Mouse (Mus musculus) macrophage (primary cell): ENCODE data around the gene Gmip. TPM values are rescaled to one million over a fixed set of nuclear protein-coding genes. Genes with fewer than 3 reads are reported as not detected.

ENCODE experiments used
- H3K27ac ChIP-seq: fragments of 350-480 bp; formaldehyde crosslinking; 2 replicates; pipeline ENCODE4 v1.9.0; 2021
- H3K36me3 ChIP-seq: fragments of 350-480 bp; formaldehyde crosslinking; 2 replicates; pipeline ENCODE4 v1.9.0; 2021; ENCODE audit errors: inconsistent target
- H3K4me3 ChIP-seq: fragments of 350-480 bp; formaldehyde crosslinking; 2 replicates; pipeline ENCODE4 v1.9.0; 2021; ENCODE audit errors: inconsistent target
- H3K79me2 ChIP-seq: fragments of 350-480 bp; formaldehyde crosslinking; 2 replicates; pipeline ENCODE4 v1.9.0; 2021; ENCODE audit errors: inconsistent target
- WGBS: methylation state at CpG from one replicate; pipeline ENCODE4 v1.1.7; 2026; ENCODE audit warnings: inconsistent platforms; ENCODE audit not compliant: missing documents; 5-methylcytosine and 5-hydroxymethylcytosine counted together
- polyA plus RNA-seq: library from polyadenylated mRNA; stranded (reverse); fragments of 250-400 nt; gene quantifications from 3 replicates; pipeline ENCODE4 v1.2.4, GENCODE M21; 2018; ENCODE audit warnings: inconsistent platforms

Gmip gene
- polyA plus RNA-seq, 1 experiment from 2014 or later: 60.5 TPM

GRCm38 (mm10) chr8:69794096-69794495, 14.4 kb upstream of the Gmip start:
- H3K36me3 ChIP-seq: peaks cover 57% of the 10 kb centered on the region
- peaks cover 52% of the 10 kb centered on the region for H3K79me2 ChIP-seq
- WGBS: 100% methylated on average over 3 of the region's 3 CpGs
- no peak overlapping the region for H3K4me3 ChIP-seq
- H3K27ac ChIP-seq: no peak overlapping the region

GRCm38 (mm10) chr8:69794901-69795300, 13.6 kb upstream of the Gmip start:
- peaks cover 52% of the 10 kb centered on the region for H3K79me2 ChIP-seq
- WGBS: 100% methylated on average over 6 of the region's 6 CpGs
- no peak overlapping the region for H3K4me3 ChIP-seq
- no peak overlapping the region for H3K27ac ChIP-seq
- H3K36me3 ChIP-seq: peaks cover 66% of the 10 kb centered on the region

GRCm38 (mm10) chr8:69796721-69797345, 11.6 kb upstream of the Gmip start:
- WGBS: 94% methylated on average over 16 of the region's 16 CpGs
- no peak overlapping the region for H3K27ac ChIP-seq
- peaks cover 45% of the 10 kb centered on the region for H3K79me2 ChIP-seq
- no peak overlapping the region for H3K4me3 ChIP-seq
- H3K36me3 ChIP-seq: peaks cover 83% of the 10 kb centered on the region

- Histone ChIP-seq H3K27ac (no peak overlapping the region), H3K36me3 (peaks cover 92% of the 10 kb centered on the region), H3K79me2 (peaks cover 36% of the 10 kb centered on the region), H3K4me3 (no peak overlapping the region)
- WGBS: 95% methylated on average over 10 of the region's 10 CpGs
These were observed 10.8 kb upstream of the Gmip start for GRCm38 (mm10) chr8:69797661-69798060.

- H3K27ac ChIP-seq: no peak overlapping the region
- no peak overlapping the region for H3K4me3 ChIP-seq
- H3K79me2 ChIP-seq: peaks cover 20% of the 10 kb centered on the region
- 95% methylated on average over 7 of the region's 8 CpGs for WGBS
- H3K36me3 ChIP-seq: peaks cover 98% of the 10 kb centered on the region
These were observed 9.2 kb upstream of the Gmip start for GRCm38 (mm10) chr8:69799261-69799660.

- Histone ChIP-seq H3K79me2 (peaks cover 13% of the 10 kb centered on the region; the same call in 1 of the 2 replicates), H3K36me3 (peaks cover 97% of the 10 kb centered on the region), H3K4me3 (no peak overlapping the region), H3K27ac (no peak overlapping the region)
- WGBS: 94% methylated on average over 5 of the region's 5 CpGs
These were observed 8.5 kb upstream of the Gmip start for GRCm38 (mm10) chr8:69799946-69800345.

- no peak overlapping the region for H3K27ac ChIP-seq
- H3K4me3 ChIP-seq: no peak overlapping the region
- 90% methylated on average over 4 of the region's 4 CpGs for WGBS
- H3K36me3 ChIP-seq: peaks cover 95% of the 10 kb centered on the region
- H3K79me2 ChIP-seq: no peaks in the 10 kb centered on the region
These were observed 6.7 kb upstream of the Gmip start for GRCm38 (mm10) chr8:69801796-69802195.

- H3K4me3 ChIP-seq: no peak overlapping the region
- H3K79me2 ChIP-seq: no peaks in the 10 kb centered on the region
- peaks cover 94% of the 10 kb centered on the region for H3K36me3 ChIP-seq
- H3K27ac ChIP-seq: no peak overlapping the region
These were observed 6.3 kb upstream of the Gmip start for GRCm38 (mm10) chr8:69802216-69802615.

- H3K79me2 ChIP-seq: no peaks in the 10 kb centered on the region
- H3K27ac ChIP-seq: no peak overlapping the region
- peaks cover 88% of the 10 kb centered on the region for H3K36me3 ChIP-seq
- no peak overlapping the region for H3K4me3 ChIP-seq
- 97% methylated on average over 7 of the region's 7 CpGs for WGBS
These were observed 5.1 kb upstream of the Gmip start for GRCm38 (mm10) chr8:69803366-69803765.

GRCm38 (mm10) chr8:69804537-69804936, 3.9 kb upstream of the Gmip start:
- H3K27ac ChIP-seq: no peak overlapping the region
- 94% methylated on average over 6 of the region's 6 CpGs for WGBS
- peaks cover 10% of the 10 kb centered on the region for H3K79me2 ChIP-seq
- peaks cover 76% of the 10 kb centered on the region for H3K36me3 ChIP-seq
- H3K4me3 ChIP-seq: no peak overlapping the region

- Histone ChIP-seq H3K27ac (no peak overlapping the region), H3K4me3 (no peak overlapping the region), H3K36me3 (peaks cover 74% of the 10 kb centered on the region), H3K79me2 (peaks cover 15% of the 10 kb centered on the region)
- WGBS: 89% methylated on average over 10 of the region's 10 CpGs
These were observed 3.4 kb upstream of the Gmip start for GRCm38 (mm10) chr8:69805086-69805485.

- Histone ChIP-seq H3K27ac (no peak overlapping the region), H3K79me2 (peaks cover 20% of the 10 kb centered on the region), H3K4me3 (no peak overlapping the region), H3K36me3 (peaks cover 74% of the 10 kb centered on the region)
- 95% methylated on average over 9 of the region's 9 CpGs for WGBS
These were observed 3.0 kb upstream of the Gmip start for GRCm38 (mm10) chr8:69805491-69805890.

GRCm38 (mm10) chr8:69807236-69807635, 1.2 kb upstream of the Gmip start:
- Histone ChIP-seq H3K27ac (no peak overlapping the region), H3K36me3 (peaks cover 75% of the 10 kb centered on the region), H3K4me3 (no peak overlapping the region), H3K79me2 (peaks cover 26% of the 10 kb centered on the region)
- 94% methylated on average over 5 of the region's 5 CpGs for WGBS

GRCm38 (mm10) chr8:69808864-69809403, 455 bp downstream of the Gmip start:
- Histone ChIP-seq H3K36me3 (peaks cover 75% of the 10 kb centered on the region), H3K4me3 (peak overlapping the region; percentile 71), H3K27ac (peak overlapping the region; percentile 91), H3K79me2 (peaks cover 26% of the 10 kb centered on the region)
- WGBS: under 1% methylated on average over 23 of the region's 23 CpGs

GRCm38 (mm10) chr8:69809820-69810219, 1.3 kb downstream of the Gmip start:
- Histone ChIP-seq H3K79me2 (peaks cover 26% of the 10 kb centered on the region), H3K27ac (no peak overlapping the region), H3K4me3 (no peak overlapping the region), H3K36me3 (peaks cover 75% of the 10 kb centered on the region)
- WGBS: 63% methylated on average over 3 of the region's 3 CpGs

GRCm38 (mm10) chr8:69814881-69815280, 6.4 kb downstream of the Gmip start:
- Histone ChIP-seq H3K27ac (no peak overlapping the region), H3K36me3 (peaks cover 96% of the 10 kb centered on the region), H3K79me2 (peaks cover 12% of the 10 kb centered on the region), H3K4me3 (no peak overlapping the region)
- 100% methylated on average over 2 of the region's 2 CpGs for WGBS
